ENCODE assay signal across 29 mouse cellular contexts in the genomic region with DNA sequence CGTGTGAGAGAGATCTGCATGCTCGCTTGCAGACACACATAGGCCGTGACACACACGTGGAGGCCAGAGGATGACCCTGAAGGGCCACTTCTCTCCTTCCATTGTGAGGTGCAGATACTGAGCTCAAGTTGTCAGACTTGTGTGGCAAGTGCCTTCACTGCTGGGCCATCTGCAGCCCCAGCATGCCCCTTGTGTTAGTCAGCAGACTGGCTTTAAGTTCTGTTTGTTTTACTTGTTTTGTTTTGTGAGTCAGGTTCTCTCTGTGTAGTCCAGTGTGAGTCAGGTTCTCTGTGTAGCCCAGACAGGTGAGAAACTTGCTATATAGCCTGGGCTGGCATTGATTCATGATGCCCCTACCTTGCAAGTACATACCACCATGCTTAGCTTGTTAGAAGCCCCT. TPM values are rescaled to one million over a fixed set of nuclear protein-coding genes. Genes with fewer than 3 reads are reported as not detected.
DNase-seq lines count a peak whose midpoint lies in the region; ATAC-seq and TF ChIP-seq lines count a peak whose summit lies in the region.
"Had no signal": no experiment of that assay in that cellular context is flagged by ENCODE, and none has a peak within 500 bp of the region (broad histone marks: within the 10 kb centered on the region; RNA-seq: fewer than 3 reads in every experiment).

No protein-coding gene starts in this region.

- H3K9me3 ChIP-seq in stomach, embryonic 15.5 days: no peaks in the 10 kb centered on the region
- no peaks in the 10 kb centered on the region for H3K9me3 ChIP-seq in hindbrain, postnatal 0 days (ENCODE audit: low read length)
- H3K9me3 ChIP-seq: embryonic facial prominence, embryonic 10.5 days; embryonic facial prominence, embryonic 13.5 days; forebrain, embryonic 10.5 days; G1E; heart, embryonic 13.5 days had no signal

- H3K27ac ChIP-seq in stomach, embryonic 15.5 days: peak overlapping the region; percentile 51; the same call in 1 of the 2 replicates
- no peak overlapping the region for H3K27ac ChIP-seq in hindbrain, postnatal 0 days
- H3K27ac ChIP-seq: embryonic facial prominence, embryonic 10.5 days; embryonic facial prominence, embryonic 13.5 days; forebrain, embryonic 10.5 days; gastrocnemius, adult 2 months; heart, embryonic 13.5 days; hindbrain, embryonic 14.5 days had no signal

- H3K4me3 ChIP-seq in stomach, embryonic 15.5 days (replicated peaks): no peak overlapping the region
- no peak overlapping the region for H3K4me3 ChIP-seq in hindbrain, postnatal 0 days (ENCODE audit: low read length)
- H3K4me3 ChIP-seq: embryonic facial prominence, embryonic 10.5 days; embryonic facial prominence, embryonic 13.5 days; forebrain, embryonic 10.5 days; gastrocnemius, adult 2 months; heart, embryonic 13.5 days had no signal

- H3K36me3 ChIP-seq in stomach, embryonic 15.5 days: no peaks in the 10 kb centered on the region
- no peaks in the 10 kb centered on the region for H3K36me3 ChIP-seq in hindbrain, postnatal 0 days (ENCODE audit: insufficient read depth, low read length)
- H3K36me3 ChIP-seq: embryonic facial prominence, embryonic 10.5 days; embryonic facial prominence, embryonic 13.5 days; forebrain, embryonic 10.5 days; G1E; heart, embryonic 13.5 days had no signal

- H3K4me2 ChIP-seq in stomach, embryonic 15.5 days: no peak overlapping the region
- no peak overlapping the region for H3K4me2 ChIP-seq in hindbrain, postnatal 0 days (ENCODE audit: low read depth, low read length)
- H3K4me2 ChIP-seq: embryonic facial prominence, embryonic 13.5 days; heart, embryonic 13.5 days; hindbrain, embryonic 14.5 days had no signal

- peak; percentile 52; the same call in 1 of the 2 replicates for ATAC-seq in stomach, embryonic 15.5 days (ENCODE audit: insufficient read depth, low FRiP score, low read depth)
- ATAC-seq in hindbrain, postnatal 0 days: no peak
- ATAC-seq: forebrain, embryonic 14.5 days; forebrain, postnatal 0 days had no signal

- TF ChIP-seq CTCF in hindbrain, postnatal 0 days (IDR thresholded peaks at IDR 0.05; ENCODE audit: low read depth): no peak

- WGBS in stomach, embryonic 15.5 days: 72% methylated on average over 4 of the region's 4 CpGs
- WGBS in hindbrain, postnatal 0 days: 85% methylated on average over 4 of the region's 4 CpGs

- no peak overlapping the region for H3K9ac ChIP-seq in stomach, embryonic 15.5 days
- H3K9ac ChIP-seq in hindbrain, postnatal 0 days (replicated peaks; ENCODE audit: low read length): no peak overlapping the region
- H3K9ac ChIP-seq: embryonic facial prominence, embryonic 13.5 days; forebrain, postnatal 0 days; heart, embryonic 13.5 days; hindbrain, embryonic 14.5 days had no signal

- no peaks in the 10 kb centered on the region for H3K27me3 ChIP-seq in stomach, embryonic 15.5 days (replicated peaks)
- no peaks in the 10 kb centered on the region for H3K27me3 ChIP-seq in hindbrain, postnatal 0 days (ENCODE audit: insufficient read depth, low read length)
- H3K27me3 ChIP-seq: CH12.LX; embryonic facial prominence, embryonic 13.5 days; heart, embryonic 13.5 days had no signal

- peak; percentile 15 for DNase-seq in lung, postnatal 36 days
- no peak for DNase-seq in lung, adult 18-20 months
- DNase-seq in 3134 (ENCODE audit: extremely low read depth, insufficient read length, low spot score): peak; percentile 56
- peak; percentile 58 for DNase-seq in 3T3-L1 (ENCODE audit: low read depth, low spot score)
- DNase-seq in hindbrain, postnatal 0 days (ENCODE audit: low spot score): no peak
- DNase-seq in right cerebral cortex, postnatal 25 days: no peak
- no peak for DNase-seq in cerebellum, postnatal 10 days
- DNase-seq: adrenal gland, adult 2 months; adrenal gland, postnatal 14 days; B cell, adult 2 months; cerebellum, adult 11 months; cerebellum, adult 2 months; cerebellum, adult 9-11 months; cerebellum, postnatal 36 days; embryo, embryonic 11 days; forebrain, postnatal 0 days; gastrocnemius, adult 2 months; gastrocnemius, postnatal 14 days; heart, postnatal 14 days; heart, postnatal 4 days had no signal

- H3K4me1 ChIP-seq in stomach, embryonic 15.5 days: no peaks in the 10 kb centered on the region
- H3K4me1 ChIP-seq in hindbrain, postnatal 0 days (ENCODE audit: insufficient read depth, low read length): no peaks in the 10 kb centered on the region

RNA-seq across cellular contexts. Expression of a gene that starts 10.5 kb away (rescaled TPM):
- 27.8 and 29.8 TPM in 2 replicates for polyA plus RNA-seq in stomach, embryonic 15.5 days (2015; fragmentation: Nextera tagmentation; extraction: Ambion mirVana)
- 41.9 and 44.5 TPM in 2 replicates for total RNA-seq in hindbrain, postnatal 0 days (2014; rRNA removed)
- polyA plus RNA-seq in hindbrain, postnatal 0 days (2015; fragmentation: Nextera tagmentation; extraction: Ambion mirVana): 24.7 and 26.1 TPM in 2 replicates

Comparison
In these comparisons a context has a peak if more than half of its experiments do, and no peak if none do; other contexts are left out.
1. DNase-seq: peak in lung, postnatal 36 days (single experiment), 3134 (single experiment) and 3T3-L1 (single experiment); none in lung, adult 18-20 months (0 of 2), hindbrain, postnatal 0 days (single experiment), right cerebral cortex, postnatal 25 days (single experiment) and cerebellum, postnatal 10 days (0 of 2).